Mouse (Mus musculus): ENCODE results near the gene Fbxo2.

DNA sequence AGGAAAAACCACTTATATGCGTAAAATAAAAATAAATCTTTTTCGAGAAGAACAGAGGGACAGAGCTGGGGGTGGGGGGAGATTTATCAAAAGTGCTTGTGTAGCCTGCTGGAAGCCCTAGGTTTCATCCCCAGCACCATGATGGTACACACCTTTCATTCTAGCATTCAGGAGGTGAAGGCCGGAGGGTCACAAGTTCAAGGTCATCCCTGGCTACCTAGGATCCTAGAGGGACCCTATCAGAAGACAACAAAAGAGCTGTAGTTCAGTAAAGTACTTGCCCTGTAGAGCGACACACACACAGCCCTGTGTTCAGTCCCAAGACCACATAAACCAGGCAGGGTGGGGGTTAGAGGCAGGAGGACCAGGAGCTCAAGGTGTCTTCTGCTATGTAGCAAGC is 6.4 kb upstream of the Fbxo2 start:
- no peak for TF ChIP-seq CTCF (IDR thresholded peaks at IDR 0.05; ENCODE audit: borderline replicate concordance, control insufficient read depth, extremely low read depth, insufficient read depth, low read length, poor library complexity)
- no peak for TF ChIP-seq POLR2A (IDR thresholded peaks at IDR 0.05; ENCODE audit: control insufficient read depth, extremely low read depth, insufficient read depth, low read length, poor library complexity)

All from thymus, adult 2 months (tissue).